In the genomic region with DNA sequence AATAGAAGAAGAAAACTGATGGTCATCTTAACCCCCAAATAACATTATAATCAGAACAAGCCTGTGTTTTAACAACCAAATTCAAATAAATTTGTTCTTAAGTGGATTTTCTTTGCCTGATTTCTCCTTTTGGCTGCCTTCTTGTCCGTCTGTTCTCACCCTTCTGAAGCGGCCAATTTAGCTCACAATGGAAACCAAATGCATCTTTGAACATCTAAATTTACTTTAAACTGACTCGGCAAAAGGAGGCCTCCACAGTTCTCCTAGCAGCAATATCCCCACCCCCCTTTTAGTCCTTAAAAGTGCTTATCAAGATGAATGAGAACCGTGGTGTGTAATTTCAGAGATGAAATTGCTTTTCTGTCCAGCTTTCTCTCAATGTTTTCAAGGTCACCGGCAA, we compare ENCODE assay signal across 28 mouse cellular contexts.
DNase-seq lines count a peak whose midpoint lies in the region; ATAC-seq and TF ChIP-seq lines count a peak whose summit lies in the region.
"Had no signal": no experiment of that assay in that cellular context is flagged by ENCODE, and none has a peak within 500 bp of the region (broad histone marks: within the 10 kb centered on the region; RNA-seq: fewer than 3 reads in every experiment).

No protein-coding gene starts in this region.

- intact Hi-C loops in left cerebral cortex, adult 2 months (cut with DNase I), result loop anchor here (5.0 kb wide), 1 partner anchor 124 kb away; no protein-coding TSS in a partner anchor

- no peak overlapping the region for H3K4me3 ChIP-seq in left cerebral cortex, adult 2 months
- H3K4me3 ChIP-seq: forebrain, embryonic 15.5 days; gastrocnemius, adult 2 months; heart, embryonic 10.5 days; heart, embryonic 13.5 days had no signal

- DNase-seq in frontal cortex, postnatal 14 days (ENCODE audit: low spot score in 2 of 2), result no peak
- peak; percentile 19 for DNase-seq in left cerebral cortex, adult 11 months (ENCODE audit: low spot score)
- no peak for DNase-seq in left cerebral cortex, adult 2 months (ENCODE audit: extremely low spot score in 1 of 2, low spot score in 2 of 2)
- peak; percentile 65 for DNase-seq in brain, adult 2 months (ENCODE audit: low read depth, low spot score)
- DNase-seq in telencephalon, adult 2 months (ENCODE audit: low read depth, low spot score), result peak; percentile 59
- no peak for DNase-seq in testis, postnatal 10 days (ENCODE audit: low spot score)
- DNase-seq: adrenal gland, postnatal 10 days; adrenal gland, postnatal 36 days; B cell, adult 2 months; cerebellum, adult 11-12 months; cerebellum, adult 8-10 months; cerebellum, postnatal 10 days; cerebellum, postnatal 36 days; embryo, embryonic 11 days; gastrocnemius, adult 2 months; gastrocnemius, postnatal 14 days; heart, adult 18-20 months; heart, postnatal 14 days; heart, postnatal 4 days had no signal

- no peak overlapping the region for H3K27ac ChIP-seq in left cerebral cortex, adult 2 months
- H3K27ac ChIP-seq: forebrain, embryonic 15.5 days; gastrocnemius, adult 2 months; heart, embryonic 10.5 days; heart, embryonic 13.5 days; hindbrain, embryonic 14.5 days; hindbrain, postnatal 0 days had no signal

- no peak for TF ChIP-seq CTCF in left cerebral cortex, adult 2 months (IDR thresholded peaks at IDR 0.05)

- ATAC-seq in frontal cortex, adult (ENCODE audit: low TSS enrichment), result peak; percentile 92
- ATAC-seq: forebrain, embryonic 15.5 days; hindbrain, postnatal 0 days; inflammation-experienced regulatory T-cells, adult 6 months; intestine, embryonic 16.5 days; Patski had no signal

Comparison
In these comparisons a context has a peak if more than half of its experiments do, and no peak if none do; other contexts are left out.
1. DNase-seq: peak in left cerebral cortex, adult 11 months (single experiment), brain, adult 2 months (single experiment) and telencephalon, adult 2 months (single experiment); none in frontal cortex, postnatal 14 days (0 of 2), left cerebral cortex, adult 2 months (0 of 2) and testis, postnatal 10 days (single experiment).